Mouse (Mus musculus) brown adipose tissue, adult 24 weeks (tissue): ENCODE data around the gene Itga2b. TPM values are rescaled to one million over a fixed set of nuclear protein-coding genes. Genes with fewer than 3 reads are reported as not detected.

Source experiments
- H3K27ac ChIP-seq: fragments of 200-500 bp; replicated peaks from 2 replicates; pipeline ENCODE4 v1.5.1; 2012; ENCODE audit warnings: low read depth, mild to moderate bottlenecking, low read length
- H3K4me1 ChIP-seq: fragments of 200-500 bp; 2 replicates; pipeline ENCODE4 v1.6.1; 2012; ENCODE audit warnings: low read length, mixed read lengths; ENCODE audit not compliant: control insufficient read depth, insufficient read depth, insufficient read length
- H3K4me3 ChIP-seq: fragments of 200-500 bp; 2 replicates; pipeline ENCODE4 v1.5.1; 2012; ENCODE audit warnings: low read depth, mild to moderate bottlenecking, low read length, moderate library complexity; ENCODE audit not compliant: insufficient read depth
- polyA plus RNA-seq: library from polyadenylated mRNA; stranded (reverse); fragments of >200 nt; gene quantifications from 2 replicates; pipeline ENCODE4 v1.2.4, GENCODE M21; 2012; ENCODE audit not compliant: missing spikeins, insufficient read depth, insufficient read length

Itga2b gene
- polyA plus RNA-seq, 1 experiment = 1.4 TPM

DNA sequence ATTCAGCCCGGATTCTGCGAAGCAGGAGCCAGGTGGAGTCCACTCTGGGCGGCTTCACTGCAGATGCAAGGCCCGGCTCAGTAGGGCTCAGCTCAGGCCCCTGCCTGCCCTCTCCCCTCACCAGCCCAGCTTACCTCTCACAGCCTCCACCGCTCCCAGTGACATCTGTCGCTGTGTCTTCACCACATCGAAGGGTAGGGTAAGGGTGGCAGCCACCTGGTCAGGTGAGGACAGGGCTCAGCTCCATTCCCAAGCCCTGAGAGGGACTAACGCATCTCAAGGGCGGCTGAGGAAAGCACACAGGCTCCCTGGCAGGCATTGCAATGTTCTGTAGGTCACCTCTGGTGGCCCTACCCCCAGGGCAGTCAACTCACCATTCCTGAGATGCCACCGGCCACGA is 66.3 kb downstream of the Itga2b start:
- Histone ChIP-seq H3K27ac (no peak overlapping the region), H3K4me3 (no peak overlapping the region), H3K4me1 (peaks cover 4% of the 10 kb centered on the region; the same call in 1 of the 2 replicates)

Other genes with a start within 250 kb of the Itga2b start
- 42.2 and 61.6 TPM in 2 replicates for gene Hdac5, start 240.0 kb downstream of the Itga2b start, polyA plus RNA-seq
- not detected in 2 replicates for gene BC030867, start 221.2 kb downstream of the Itga2b start, polyA plus RNA-seq
- 0.48 and 1.0 TPM in 2 replicates for gene Asb16, start 201.4 kb downstream of the Itga2b start, polyA plus RNA-seq
- 20.5 and 24.2 TPM in 2 replicates for gene Tmub2, start 185.2 kb downstream of the Itga2b start, polyA plus RNA-seq
- gene Atxn7l3, start 173.5 kb downstream of the Itga2b start, polyA plus RNA-seq = 11.6 and 13.1 TPM in 2 replicates
- 41.7 and 47.6 TPM in 2 replicates for gene Ubtf, start 150.4 kb downstream of the Itga2b start, polyA plus RNA-seq
- 1.2 TPM in 1 of 2 replicates, not detected in the other for gene Slc4a1, start 103.9 kb downstream of the Itga2b start, polyA plus RNA-seq
- not detected in 2 replicates for gene Rundc3a, start 76.7 kb downstream of the Itga2b start, polyA plus RNA-seq
- gene Slc25a39, start 62.2 kb downstream of the Itga2b start, polyA plus RNA-seq = 397 and 609 TPM in 2 replicates
- 57.5 and 78.8 TPM in 2 replicates for gene Grn, start 39.8 kb downstream of the Itga2b start, polyA plus RNA-seq
- 0.63 and 1.0 TPM in 2 replicates for gene Fam171a2, start 22.4 kb downstream of the Itga2b start, polyA plus RNA-seq
- gene Gpatch8, start 86.3 kb upstream of the Itga2b start, polyA plus RNA-seq = 7.7 and 15.2 TPM in 2 replicates
- not detected in 2 replicates for gene Gm11627, start 109.3 kb upstream of the Itga2b start, polyA plus RNA-seq
- gene Fzd2, start 134.3 kb upstream of the Itga2b start, polyA plus RNA-seq = 0.42 and 1.3 TPM in 2 replicates
- not detected in 2 replicates for gene Meioc, start 193.6 kb upstream of the Itga2b start, polyA plus RNA-seq
- 19.3 and 27.5 TPM in 2 replicates for gene Ccdc43, start 227.7 kb upstream of the Itga2b start, polyA plus RNA-seq